Mouse (Mus musculus) limb, embryonic 14.5 days (tissue): ENCODE measurements around the gene Krt20. TPM values are rescaled to one million over a fixed set of nuclear protein-coding genes. Genes with fewer than 3 reads are reported as not detected.

Experiments used
- ATAC-seq: fragments of 200-750 bp; cut with Nextera tagmentation; 2 replicates; pipeline ENCODE4 v1.8.0; 2017; ENCODE audit warnings: low read depth, moderate number of reproducible peaks, moderate TSS enrichment; ENCODE audit not compliant: low FRiP score
- DNase-seq: peaks from one replicate; pipeline ENCODE4 v3.0.0-alpha.2; 2015; ENCODE audit warnings: low spot score
- H3K27ac ChIP-seq: fragments of 300-500 bp; sonication (generic); replicated peaks from 2 replicates; pipeline ENCODE4 v1.5.1; 2014; ENCODE audit warnings: low read depth, mild to moderate bottlenecking, low read length, moderate library complexity, mixed read lengths
- H3K27me3 ChIP-seq: fragments of 300-500 bp; sonication (generic); 2 replicates; pipeline ENCODE4 v1.6.1; 2014; ENCODE audit warnings: low read length, mixed read lengths; ENCODE audit not compliant: control insufficient read depth, insufficient read depth
- H3K36me3 ChIP-seq: fragments of 300-500 bp; sonication (generic); 2 replicates; pipeline ENCODE4 v1.6.1; 2014; ENCODE audit warnings: mild to moderate bottlenecking, low read length, moderate library complexity, mixed read lengths; ENCODE audit not compliant: control insufficient read depth, insufficient read depth
- H3K4me1 ChIP-seq: fragments of 300-500 bp; sonication (generic); 2 replicates; pipeline ENCODE4 v1.6.1; 2014; ENCODE audit warnings: antibody characterized with exemption, low read length, mixed read lengths; ENCODE audit not compliant: control insufficient read depth, insufficient read depth
- H3K4me2 ChIP-seq: fragments of 300-500 bp; sonication (generic); replicated peaks from 2 replicates; pipeline ENCODE4 v1.6.1; 2014; ENCODE audit warnings: low read depth, mild to moderate bottlenecking, low read length, moderate library complexity; ENCODE audit not compliant: severe bottlenecking
- H3K4me3 ChIP-seq: fragments of 300-500 bp; sonication (generic); replicated peaks from 2 replicates; pipeline ENCODE4 v1.5.1; 2014; ENCODE audit warnings: low read length
- H3K9ac ChIP-seq: fragments of 300-500 bp; sonication (generic); 2 replicates; pipeline ENCODE4 v1.6.1; 2014; ENCODE audit warnings: mild to moderate bottlenecking, low read depth, low read length, moderate library complexity; ENCODE audit not compliant: severe bottlenecking
- H3K9me3 ChIP-seq: fragments of 300-500 bp; sonication (generic); 2 replicates; pipeline ENCODE4 v1.6.1; 2016; ENCODE audit warnings: low read length; ENCODE audit not compliant: control insufficient read depth
- POLR2A ChIP-seq: fragments of 200-500 bp; IDR thresholded peaks from 2 replicates; pipeline ENCODE4 v1.8.0; 2012; ENCODE audit warnings: inconsistent platforms, mild to moderate bottlenecking, moderate library complexity, borderline replicate concordance; ENCODE audit not compliant: insufficient read depth, insufficient read length; ENCODE audit errors: extremely low read depth
- WGBS: fragments of 180-500 bp; shearing (Covaris S2); extraction: QIAGEN DNeasy Blood & Tissue Kit; methylation state at CpG from one replicate; pipeline ENCODE4 v1.1.7; 2014; 5-methylcytosine and 5-hydroxymethylcytosine counted together
- polyA plus RNA-seq, 2 experiments: library from polyadenylated mRNA; depleted of rRNA in 1 of 2; stranded (reverse) in 1 of 2; unstranded in 1 of 2; fragments of >200 nt; fragmentation: Nextera tagmentation in 1 of 2; extraction: Ambion mirVana in 1 of 2; gene quantifications; 2 replicates each; pipeline versions ENCODE4 v1.2.1 to v1.2.3; 2012 to 2014

Gene Krt20
- polyA plus RNA-seq, 2 experiments, result 0.26 to 0.37 TPM

DNA sequence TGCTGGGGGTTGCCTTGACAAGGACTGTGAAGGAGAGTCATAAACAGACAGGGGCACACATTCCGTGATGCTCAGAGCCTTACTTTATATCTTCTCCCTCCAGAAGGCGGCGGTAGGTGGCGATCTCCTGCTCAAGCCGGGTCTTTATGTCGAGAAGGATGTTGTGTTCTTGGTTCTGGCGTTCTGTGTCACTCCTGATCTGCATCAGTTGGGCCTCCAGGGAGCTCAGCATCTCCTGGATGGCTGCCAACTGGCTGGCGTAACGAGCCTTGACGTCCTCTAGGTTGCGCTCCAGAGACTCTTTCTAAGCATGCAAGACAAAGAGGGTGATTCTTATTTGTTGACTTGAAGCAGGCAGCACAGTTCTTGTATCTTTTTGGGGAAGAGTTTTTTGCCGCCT is 7.3 kb downstream of the Krt20 start:
- Histone ChIP-seq H3K27ac (no peak overlapping the region), H3K36me3 (no peaks in the 10 kb centered on the region), H3K4me3 (no peak overlapping the region), H3K4me2 (no peak overlapping the region), H3K4me1 (no peaks in the 10 kb centered on the region), H3K27me3 (no peaks in the 10 kb centered on the region), H3K9ac (no peak overlapping the region), H3K9me3 (no peaks in the 10 kb centered on the region)
- DNase-seq (peak; percentile 5), ATAC-seq (no peak)
- WGBS, result 53% methylated on average over 12 of the region's 12 CpGs
- TF ChIP-seq POLR2A, result no peak

DNA sequence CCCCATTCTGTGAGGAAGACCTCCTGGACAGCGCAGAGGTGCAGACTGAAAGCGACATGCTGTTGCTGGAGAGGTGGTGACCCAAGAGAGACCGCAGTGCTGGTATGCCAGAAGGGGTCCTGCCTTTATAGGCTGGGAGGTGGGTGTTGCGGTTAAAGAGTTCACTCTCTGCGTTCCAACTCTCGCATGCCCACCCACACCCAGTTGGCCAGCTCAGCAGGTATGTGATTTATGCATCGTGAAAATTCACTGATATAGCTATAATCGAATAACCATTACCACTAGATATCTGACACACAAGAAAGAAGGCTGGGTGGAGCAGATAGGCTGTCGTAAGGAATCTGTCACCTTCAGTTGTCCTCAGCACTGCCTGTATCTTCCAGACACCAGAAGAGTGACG is 15.8 kb downstream of the Krt20 start, which contains the start of gene Krt12:
TSS of gene Krt12 (minus strand) at position 101 of the 400 bp plus-strand sequence.
- DNase-seq (no peak), ATAC-seq (no peak)
- Histone ChIP-seq H3K4me3 (no peak within 1 kb of the TSS), H3K4me2 (no peak within 1 kb of the TSS), H3K36me3 (no peaks in the 10 kb centered on the region), H3K9ac (no peak within 1 kb of the TSS), H3K27ac (no peak within 1 kb of the TSS), H3K27me3 (no peaks in the 10 kb centered on the region), H3K9me3 (no peaks in the 10 kb centered on the region), H3K4me1 (no peaks in the 10 kb centered on the region)
- 85% methylated on average over 10 of the region's 10 CpGs for WGBS
- no peak for TF ChIP-seq POLR2A

DNA sequence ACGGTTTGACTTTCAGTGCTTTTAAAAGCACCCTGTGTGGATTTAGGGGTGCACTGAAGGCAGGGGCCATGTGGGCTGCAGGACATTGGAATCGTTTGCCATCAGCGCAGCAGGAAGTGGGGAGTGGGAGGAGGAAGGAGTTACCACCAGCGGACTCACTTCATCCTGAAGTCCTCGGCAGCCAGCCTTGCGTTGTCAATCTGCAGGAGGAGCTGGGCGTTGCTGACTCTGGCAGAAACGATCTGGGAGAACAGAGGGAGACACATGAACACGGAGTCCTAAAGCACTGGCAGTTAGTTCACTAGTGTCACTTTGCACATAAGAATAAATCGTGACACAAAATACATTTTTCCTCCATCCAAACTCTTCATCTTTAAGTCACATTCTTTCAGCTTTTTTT is 17.4 kb downstream of the Krt20 start:
- no peaks in the 10 kb centered on the region for H3K36me3 ChIP-seq
- no peaks in the 10 kb centered on the region for H3K9me3 ChIP-seq
- H3K4me2 ChIP-seq, result no peak overlapping the region
- 0 out of 2 replicates have a peak overlapping the region, but pooled peaks have one; percentile 12 for H3K9ac ChIP-seq
- ATAC-seq, result no peak
- 31% methylated on average over 10 of the region's 10 CpGs for WGBS
- no peak overlapping the region for H3K27ac ChIP-seq
- TF ChIP-seq POLR2A, result no peak
- no peak for DNase-seq
- no peaks in the 10 kb centered on the region for H3K27me3 ChIP-seq
- H3K4me1 ChIP-seq, result no peaks in the 10 kb centered on the region
- H3K4me3 ChIP-seq, result no peak overlapping the region

GRCm38 (mm10) chr11:99417819-99418218 is 20.1 kb downstream of the Krt20 start:
- Histone ChIP-seq H3K27ac (no peak overlapping the region), H3K9ac (no peak overlapping the region), H3K4me1 (no peaks in the 10 kb centered on the region), H3K9me3 (no peaks in the 10 kb centered on the region), H3K4me3 (no peak overlapping the region), H3K4me2 (no peak overlapping the region), H3K36me3 (no peaks in the 10 kb centered on the region), H3K27me3 (no peaks in the 10 kb centered on the region)
- TF ChIP-seq POLR2A, result no peak
- DNase-seq, result no peak
- 72% methylated on average over 16 of the region's 16 CpGs for WGBS
- ATAC-seq, result no peak

- Histone ChIP-seq H3K27ac (no peak overlapping the region), H3K4me3 (no peak overlapping the region), H3K36me3 (no peaks in the 10 kb centered on the region), H3K4me2 (no peak overlapping the region), H3K9me3 (no peaks in the 10 kb centered on the region), H3K9ac (no peak overlapping the region), H3K4me1 (no peaks in the 10 kb centered on the region), H3K27me3 (no peaks in the 10 kb centered on the region)
- DNase-seq (no peak), ATAC-seq (no peak)
- TF ChIP-seq POLR2A, result no peak
- 90% methylated on average over 13 of the region's 13 CpGs for WGBS
Measured at GRCm38 (mm10) chr11:99416902-99417301, 21.0 kb downstream of the Krt20 start.

- no peaks in the 10 kb centered on the region for H3K36me3 ChIP-seq
- H3K4me1 ChIP-seq, result no peaks in the 10 kb centered on the region
- 87% methylated on average over 13 of the region's 13 CpGs for WGBS
- no peaks in the 10 kb centered on the region for H3K9me3 ChIP-seq
- no peaks in the 10 kb centered on the region for H3K27me3 ChIP-seq
- no peak overlapping the region for H3K4me2 ChIP-seq
- no peak for DNase-seq
- ATAC-seq, result no peak
- no peak overlapping the region for H3K4me3 ChIP-seq
- no peak overlapping the region for H3K9ac ChIP-seq
- no peak overlapping the region for H3K27ac ChIP-seq
- TF ChIP-seq POLR2A, result no peak
Measured at GRCm38 (mm10) chr11:99414463-99415147, 23.3 kb downstream of the Krt20 start.
